9 mouse cellular contexts compared by ENCODE assay signal in the genomic region with DNA sequence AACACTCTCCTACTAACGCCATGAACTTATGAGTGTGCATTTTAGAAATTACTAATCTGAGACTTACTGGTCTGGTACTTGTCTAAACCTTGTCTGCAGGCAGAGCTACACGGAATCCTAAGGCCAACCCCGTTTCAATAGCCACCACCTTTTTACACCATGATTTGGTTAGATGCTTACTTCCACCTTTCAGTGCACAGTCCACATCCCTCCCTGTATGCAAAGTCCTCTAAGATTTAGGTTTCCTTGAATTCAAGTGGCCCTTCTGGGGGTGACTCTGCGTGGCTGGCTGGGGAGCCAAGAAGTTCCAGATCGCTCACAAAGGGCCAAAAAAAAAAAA. TPM values are rescaled to one million over a fixed set of nuclear protein-coding genes. Genes with fewer than 3 reads are reported as not detected.
DNase-seq lines count a peak whose midpoint lies in the region; ATAC-seq and TF ChIP-seq lines count a peak whose summit lies in the region.
"Had no signal": no experiment of that assay in that cellular context is flagged by ENCODE, and none has a peak within 500 bp of the region (broad histone marks: within the 10 kb centered on the region; RNA-seq: fewer than 3 reads in every experiment).

No protein-coding gene starts in this region.

- H3K4me3 ChIP-seq in left cerebral cortex, adult 2 months = peak overlapping the region; percentile 85
- peak overlapping the region; percentile 90 for H3K4me3 ChIP-seq in embryonic facial prominence, embryonic 13.5 days
- H3K4me3 ChIP-seq in limb, embryonic 10.5 days = peak overlapping the region; percentile 93
- H3K4me3 ChIP-seq in neural tube, embryonic 12.5 days = peak overlapping the region; percentile 85

- WGBS in embryonic facial prominence, embryonic 13.5 days = 7% methylated on average over 5 of the region's 5 CpGs
- 5% methylated on average over 5 of the region's 5 CpGs for WGBS in limb, embryonic 10.5 days
- 2% methylated on average over 5 of the region's 5 CpGs for WGBS in neural tube, embryonic 12.5 days

- no peak for DNase-seq in left cerebral cortex, adult 2 months (ENCODE audit: extremely low spot score in 1 of 2, low spot score in 2 of 2)
- no peak for DNase-seq in left cerebral cortex, postnatal 36 days (ENCODE audit: low spot score in 2 of 2)
- no peak for DNase-seq in limb, embryonic 10.5 days (ENCODE audit: low spot score)
- DNase-seq in urinary bladder, postnatal 25 days (ENCODE audit: low spot score) = no peak
- DNase-seq in urinary bladder, adult 18-20 months (ENCODE audit: low spot score in 2 of 2) = no peak
- DNase-seq in cerebellum, adult 9-10 months = no peak

- intact Hi-C loops in left cerebral cortex, adult 2 months (cut with DNase I) = loop anchor here (5.0 kb wide), 1 partner anchor 52 kb away; no protein-coding TSS in a partner anchor
- intact Hi-C loops in left cerebral cortex, postnatal 36 days (cut with DNase I) = loop anchor here (5.0 kb wide), 1 partner anchor 37 kb away; no protein-coding TSS in a partner anchor

- H3K27ac ChIP-seq in left cerebral cortex, adult 2 months = peak overlapping the region; percentile 70; the same call in 1 of the 2 replicates
- H3K27ac ChIP-seq in embryonic facial prominence, embryonic 13.5 days = peak overlapping the region; percentile 100
- peak overlapping the region; percentile 99 for H3K27ac ChIP-seq in limb, embryonic 10.5 days
- H3K27ac ChIP-seq in neural tube, embryonic 12.5 days = peak overlapping the region; percentile 72; the same call in 1 of the 2 replicates

- TF ChIP-seq CTCF in left cerebral cortex, adult 2 months (IDR thresholded peaks at IDR 0.05) = no peak

- peak overlapping the region; percentile 72 for H3K4me2 ChIP-seq in embryonic facial prominence, embryonic 13.5 days
- peak overlapping the region; percentile 69 for H3K4me2 ChIP-seq in neural tube, embryonic 12.5 days (replicated peaks)

- H3K9ac ChIP-seq in embryonic facial prominence, embryonic 13.5 days = peak overlapping the region; percentile 99
- H3K9ac ChIP-seq in neural tube, embryonic 12.5 days = peak overlapping the region; percentile 91

- 0 out of 2 replicates have a peak, but pooled peaks cover under 1% of the 10 kb centered on the region for H3K36me3 ChIP-seq in embryonic facial prominence, embryonic 13.5 days
- peaks cover 20% of the 10 kb centered on the region for H3K36me3 ChIP-seq in limb, embryonic 10.5 days
- H3K36me3 ChIP-seq in neural tube, embryonic 12.5 days = no peaks in the 10 kb centered on the region

- no peaks in the 10 kb centered on the region for H3K27me3 ChIP-seq in embryonic facial prominence, embryonic 13.5 days
- H3K27me3 ChIP-seq in limb, embryonic 10.5 days (ENCODE audit: low read depth, poor library complexity, severe bottlenecking) = no peaks in the 10 kb centered on the region
- no peaks in the 10 kb centered on the region for H3K27me3 ChIP-seq in neural tube, embryonic 12.5 days (replicated peaks)

- peaks cover 36% of the 10 kb centered on the region for H3K4me1 ChIP-seq in embryonic facial prominence, embryonic 13.5 days
- H3K4me1 ChIP-seq in limb, embryonic 10.5 days = peaks cover 18% of the 10 kb centered on the region
- peaks cover 4% of the 10 kb centered on the region for H3K4me1 ChIP-seq in neural tube, embryonic 12.5 days

- no peak for ATAC-seq in embryonic facial prominence, embryonic 13.5 days (ENCODE audit: insufficient number of reproducible peaks, insufficient read depth, low FRiP score, low TSS enrichment, low read depth)
- no peak; the same call in 1 of the 2 replicates for ATAC-seq in neural tube, embryonic 12.5 days (ENCODE audit: low FRiP score, low read depth)

- no peaks in the 10 kb centered on the region for H3K9me3 ChIP-seq in embryonic facial prominence, embryonic 13.5 days
- H3K9me3 ChIP-seq in limb, embryonic 10.5 days (replicated peaks) = no peaks in the 10 kb centered on the region
- no peaks in the 10 kb centered on the region for H3K9me3 ChIP-seq in neural tube, embryonic 12.5 days

RNA-seq across cellular contexts. Expression of a gene that starts 0.5 kb away (rescaled TPM):
- total RNA-seq in left cerebral cortex, adult 2 months (2021) = 10 to 100 TPM; 20.7 to 22.3 TPM
- 10 to 100 TPM; 21.4 to 24.1 TPM for total RNA-seq in left cerebral cortex, postnatal 36 days (2021)
- 102 and 118 TPM in 2 replicates for polyA plus RNA-seq in embryonic facial prominence, embryonic 13.5 days (2015; fragmentation: Nextera tagmentation; extraction: Ambion mirVana)
- 64.9 and 84.6 TPM in 2 replicates for polyA plus RNA-seq in limb, embryonic 10.5 days (2016; fragmentation: Nextera tagmentation; extraction: Ambion mirVana)
- polyA plus RNA-seq in neural tube, embryonic 12.5 days (2016; fragmentation: Nextera tagmentation; extraction: Ambion mirVana) = 65.8 and 73.1 TPM in 2 replicates

RNA-seq across cellular contexts. Expression of a gene that starts 38.4 kb away (rescaled TPM):
- total RNA-seq in left cerebral cortex, adult 2 months (2021) = not detected
- not detected for total RNA-seq in left cerebral cortex, postnatal 36 days (2021)
- polyA plus RNA-seq in embryonic facial prominence, embryonic 13.5 days (2015; fragmentation: Nextera tagmentation; extraction: Ambion mirVana) = 0.18 TPM in 1 of 2 replicates, not detected in the other
- polyA plus RNA-seq in limb, embryonic 10.5 days (2016; fragmentation: Nextera tagmentation; extraction: Ambion mirVana) = not detected in 2 replicates
- not detected in 2 replicates for polyA plus RNA-seq in neural tube, embryonic 12.5 days (2016; fragmentation: Nextera tagmentation; extraction: Ambion mirVana)
- total RNA-seq: adrenal gland, postnatal 14 days had no signal

RNA-seq across cellular contexts. Expression of a gene that starts 54.9 kb away (rescaled TPM):
- 10 to 100 TPM; 37.9 to 38.3 TPM for total RNA-seq in left cerebral cortex, adult 2 months (2021)
- total RNA-seq in left cerebral cortex, postnatal 36 days (2021) = 10 to 100 TPM; 37.8 to 38.5 TPM
- 24.5 and 26.6 TPM in 2 replicates for polyA plus RNA-seq in embryonic facial prominence, embryonic 13.5 days (2015; fragmentation: Nextera tagmentation; extraction: Ambion mirVana)
- polyA plus RNA-seq in limb, embryonic 10.5 days (2016; fragmentation: Nextera tagmentation; extraction: Ambion mirVana) = 25.4 and 26.6 TPM in 2 replicates
- 26.4 and 27.1 TPM in 2 replicates for polyA plus RNA-seq in neural tube, embryonic 12.5 days (2016; fragmentation: Nextera tagmentation; extraction: Ambion mirVana)
